Mouse (Mus musculus) left cerebral cortex, postnatal 4 days (tissue): ENCODE data around the gene Srpr. TPM values are rescaled to one million over a fixed set of nuclear protein-coding genes. Genes with fewer than 3 reads are reported as not detected.

Source experiments
- DNase-seq: peaks from one replicate; pipeline ENCODE4 v3.0.0-alpha.2; 2022
- intact Hi-C: fragments of 180-260 bp; cut with DNase I; formaldehyde crosslinking; loops from one replicate; pipeline ENCODE4 v1.15.1; 2025
- total RNA-seq, 2 experiments: library from RNA; stranded (reverse); gene quantifications; 2 replicates each; pipeline ENCODE4 v1.2.3; 2021

The Srpr gene
- total RNA-seq, 2 experiments from 2014 or later, result 39.0 to 40.4 TPM

- DNase-seq, result no peak
- intact Hi-C loops, result no loop called here
These were observed 47.4 kb downstream of the Srpr start for GRCm38 (mm10) chr9:35247405-35247804.

- intact Hi-C loops, result no loop called here
- no peak for DNase-seq
These were observed 49.5 kb downstream of the Srpr start for GRCm38 (mm10) chr9:35249476-35249875.

GRCm38 (mm10) chr9:35257365-35257764 is 57.4 kb downstream of the Srpr start:
- no peak for DNase-seq
- intact Hi-C loops, result no loop called here

- intact Hi-C loops, result no loop called here
- DNase-seq, result no peak
These were observed 62.4 kb downstream of the Srpr start for GRCm38 (mm10) chr9:35262418-35262817.

- intact Hi-C loops, result no loop called here
- no peak for DNase-seq
These were observed 63.5 kb downstream of the Srpr start for GRCm38 (mm10) chr9:35263431-35263830.

- intact Hi-C loops, result no loop called here
These were observed 64.5 kb downstream of the Srpr start for GRCm38 (mm10) chr9:35264509-35264908.

GRCm38 (mm10) chr9:35267146-35267975 is 67.4 kb downstream of the Srpr start, which contains the start of the genes Fam118b and Rpusd4:
Gene Fam118b, minus strand, starts transcription at chr9:35267805.
Gene Rpusd4, plus strand, starts transcription at chr9:35267865.
- intact Hi-C loops, result no loop called here
- DNase-seq, result peak; percentile 95

More at GRCm38 (mm10) chr9:35264509-35264908, 64.5 kb downstream of the Srpr start:
- DNase-seq, result no peak

- no peak for DNase-seq
- intact Hi-C loops, result no loop called here
These were observed 68.2 kb downstream of the Srpr start for GRCm38 (mm10) chr9:35267976-35268715.

GRCm38 (mm10) chr9:35277855-35278365 is 77.9 kb downstream of the Srpr start:
- intact Hi-C loops, result no loop called here
- no peak for DNase-seq

- intact Hi-C loops, result no loop called here
- no peak for DNase-seq
These were observed 78.5 kb downstream of the Srpr start for GRCm38 (mm10) chr9:35278451-35278850.

- DNase-seq, result peak; percentile 44
- intact Hi-C loops, result loop anchor here (2.0 kb wide), 1 partner anchor 253 kb away; no protein-coding TSS in a partner anchor
These were observed 82.3 kb downstream of the Srpr start for GRCm38 (mm10) chr9:35282006-35282850.

- no peak for DNase-seq
- intact Hi-C loops, result loop anchor here (2.0 kb wide), 1 partner anchor 252 kb away; no protein-coding TSS in a partner anchor
These were observed 82.9 kb downstream of the Srpr start for GRCm38 (mm10) chr9:35282851-35283200.

GRCm38 (mm10) chr9:35283415-35284069 is 83.6 kb downstream of the Srpr start:
- DNase-seq, result no peak
- intact Hi-C loops, result loop anchor here (2.0 kb wide), 1 partner anchor 251 kb away; no protein-coding TSS in a partner anchor

- DNase-seq, result no peak
- intact Hi-C loops, result no loop called here
These were observed 84.4 kb downstream of the Srpr start for GRCm38 (mm10) chr9:35284351-35284750.

GRCm38 (mm10) chr9:35286351-35286750 is 86.4 kb downstream of the Srpr start:
- intact Hi-C loops, result loop anchor here (5.0 kb wide), 1 partner anchor 136 kb away; the partner anchor contains the start of gene Cdon
- no peak for DNase-seq

- DNase-seq, result no peak
- intact Hi-C loops, result loop anchor here (5.0 kb wide), 1 partner anchor 132 kb away; the partner anchor contains the start of gene Cdon
These were observed 90.0 kb downstream of the Srpr start for GRCm38 (mm10) chr9:35289992-35290391.

- no peak for DNase-seq
- intact Hi-C loops, result no loop called here
These were observed 90.4 kb downstream of the Srpr start for GRCm38 (mm10) chr9:35290417-35290816.

GRCm38 (mm10) chr9:35290916-35291315 is 90.9 kb downstream of the Srpr start:
- DNase-seq, result no peak
- intact Hi-C loops, result no loop called here

GRCm38 (mm10) chr9:35293465-35293864 is 93.5 kb downstream of the Srpr start:
- no peak for DNase-seq
- intact Hi-C loops, result no loop called here
